Mouse (Mus musculus) embryonic facial prominence, embryonic 12.5 days (tissue): Measurements from ENCODE around the gene 4930426L09Rik. TPM values are rescaled to one million over a fixed set of nuclear protein-coding genes. Genes with fewer than 3 reads are reported as not detected.
A peak's percentile ranks its signal among the peaks of the same experiment; 100 is the strongest.

Source experiments
- ATAC-seq: fragments of 200-750 bp; cut with Nextera tagmentation; 2 replicates; pipeline ENCODE4 v1.8.0; 2017; ENCODE audit not compliant: insufficient number of reproducible peaks, insufficient read depth, low FRiP score, low TSS enrichment
- H3K27ac ChIP-seq: fragments of 300-500 bp; sonication (generic); 2 replicates; pipeline ENCODE4 v1.5.1; 2016; ENCODE audit warnings: mild to moderate bottlenecking
- H3K27me3 ChIP-seq: fragments of 300-500 bp; sonication (generic); 2 replicates; pipeline ENCODE4 v1.6.1; 2016; ENCODE audit warnings: mild to moderate bottlenecking, moderate library complexity
- H3K36me3 ChIP-seq: fragments of 300-500 bp; sonication (generic); 2 replicates; pipeline ENCODE4 v1.6.1; 2016; ENCODE audit warnings: mild to moderate bottlenecking
- H3K4me1 ChIP-seq: fragments of 300-500 bp; sonication (generic); 2 replicates; pipeline ENCODE4 v1.6.1; 2016
- H3K4me2 ChIP-seq: fragments of 300-500 bp; sonication (generic); replicated peaks from 2 replicates; pipeline ENCODE4 v1.6.1; 2016; ENCODE audit warnings: mild to moderate bottlenecking, moderate library complexity
- H3K4me3 ChIP-seq: fragments of 300-500 bp; sonication (generic); 2 replicates; pipeline ENCODE4 v1.5.1; 2016; ENCODE audit warnings: mild to moderate bottlenecking
- H3K9ac ChIP-seq: fragments of 300-500 bp; sonication (generic); 2 replicates; pipeline ENCODE4 v1.6.1; 2016; ENCODE audit warnings: mild to moderate bottlenecking, moderate library complexity
- H3K9me3 ChIP-seq: fragments of 300-500 bp; sonication (generic); 2 replicates; pipeline ENCODE4 v1.6.1; 2016; ENCODE audit warnings: mild to moderate bottlenecking, moderate library complexity
- WGBS: fragments of 180-500 bp; shearing (Covaris S2); methylation state at CpG from one replicate; pipeline ENCODE4 v1.1.7; 2016; 5-methylcytosine and 5-hydroxymethylcytosine counted together
- polyA plus RNA-seq: library from polyadenylated mRNA; unstranded; fragments of >200 nt; fragmentation: Nextera tagmentation; extraction: Ambion mirVana; gene quantifications from 2 replicates; pipeline ENCODE4 v1.2.1, GENCODE M21; 2016

The 4930426L09Rik gene
- 0.32 and 0.56 TPM in 2 replicates for polyA plus RNA-seq

DNA sequence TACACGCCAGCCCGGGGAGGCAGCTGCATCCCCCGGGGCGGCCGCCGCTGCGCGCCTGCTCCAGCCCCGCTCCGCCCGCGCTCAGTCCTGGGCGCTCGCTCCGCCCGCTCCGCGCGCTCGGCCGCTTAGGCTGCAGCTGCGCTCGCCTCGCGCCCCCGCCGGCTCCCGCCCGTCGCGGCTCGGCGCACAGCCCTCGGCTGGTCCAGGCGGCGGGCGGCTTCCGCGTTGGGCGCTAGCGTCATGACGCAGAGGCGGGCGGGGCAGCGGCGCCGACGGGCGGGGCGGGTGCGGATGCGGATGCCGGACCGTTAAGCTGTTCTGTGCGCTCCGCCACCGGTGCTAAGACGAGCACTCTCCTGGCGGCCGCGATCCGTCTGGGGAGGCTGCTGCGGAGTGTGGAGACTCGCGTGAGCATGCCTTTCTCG is at the start of gene 4930426L09Rik, which contains the start of gene Pip4k2a:
Gene 4930426L09Rik (plus strand): TSS at position 290 of the 425 bp plus-strand sequence.
Gene Pip4k2a (minus strand): TSS at position 73 of the 425 bp plus-strand sequence.
- Histone ChIP-seq H3K4me3 (peak within 1 kb of the TSS; percentile 74), H3K9ac (peak within 1 kb of the TSS; percentile 82), H3K4me2 (peak within 1 kb of the TSS; percentile 95), H3K27me3 (peaks cover 4% of the 10 kb centered on the region; the same call in 1 of the 2 replicates), H3K4me1 (peaks cover 15% of the 10 kb centered on the region), H3K36me3 (no peaks in the 10 kb centered on the region), H3K9me3 (no peaks in the 10 kb centered on the region), H3K27ac (peak within 1 kb of the TSS; percentile 87)
- ATAC-seq: peak; percentile 97
- under 1% methylated on average over 63 of the region's 66 CpGs for WGBS

DNA sequence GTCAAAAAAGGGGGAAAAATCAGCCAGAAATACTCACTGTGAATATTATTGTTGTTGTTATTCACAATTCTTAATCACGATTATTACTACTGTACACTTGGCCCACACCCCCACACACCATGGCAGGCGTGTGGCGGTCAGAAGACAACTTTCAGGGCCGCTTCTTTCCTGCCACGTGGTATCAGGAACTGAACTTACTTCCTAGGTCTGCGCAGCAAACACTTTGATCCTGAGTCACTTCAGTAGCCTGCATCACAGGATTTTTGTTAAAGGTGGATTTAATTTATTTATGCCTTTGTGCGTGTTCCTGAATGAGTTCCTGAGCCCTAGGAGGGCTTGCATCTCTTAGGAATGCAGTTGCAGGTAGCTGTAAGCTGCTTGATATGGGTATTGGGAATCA is 49.4 kb upstream of the 4930426L09Rik start:
- Histone ChIP-seq H3K4me3 (no peak overlapping the region), H3K4me2 (no peak overlapping the region), H3K9ac (no peak overlapping the region), H3K4me1 (peaks cover 12% of the 10 kb centered on the region; the same call in 1 of the 2 replicates), H3K9me3 (no peaks in the 10 kb centered on the region), H3K36me3 (no peaks in the 10 kb centered on the region), H3K27ac (no peak overlapping the region), H3K27me3 (no peaks in the 10 kb centered on the region)
- WGBS: 79% methylated on average over 7 of the region's 7 CpGs
- ATAC-seq: no peak

DNA sequence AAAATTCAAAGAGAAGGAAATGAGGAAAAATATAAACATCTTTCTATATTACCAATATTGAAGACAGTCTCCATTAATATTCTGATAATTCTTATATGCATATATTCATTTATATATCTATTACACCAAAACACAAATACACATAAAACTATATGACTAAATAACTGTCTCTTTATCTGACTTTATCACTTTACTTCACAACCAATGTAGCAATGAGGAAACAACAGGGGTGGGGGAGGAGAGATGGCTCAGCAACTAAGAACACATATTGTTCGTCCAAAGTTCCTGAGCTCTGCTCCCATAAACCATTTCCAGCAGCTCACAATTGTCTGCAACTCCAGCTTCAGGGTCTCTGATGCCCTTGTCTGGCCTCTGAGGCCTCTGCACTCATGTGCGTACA is 47.4 kb upstream of the 4930426L09Rik start:
- Histone ChIP-seq H3K27ac (no peak overlapping the region), H3K36me3 (no peaks in the 10 kb centered on the region), H3K4me1 (peaks cover 16% of the 10 kb centered on the region; the same call in 1 of the 2 replicates), H3K4me2 (no peak overlapping the region), H3K4me3 (no peak overlapping the region), H3K9ac (no peak overlapping the region), H3K9me3 (no peaks in the 10 kb centered on the region), H3K27me3 (no peaks in the 10 kb centered on the region)
- no peak for ATAC-seq
- WGBS: 79% methylated on average over 2 of the region's 2 CpGs

DNA sequence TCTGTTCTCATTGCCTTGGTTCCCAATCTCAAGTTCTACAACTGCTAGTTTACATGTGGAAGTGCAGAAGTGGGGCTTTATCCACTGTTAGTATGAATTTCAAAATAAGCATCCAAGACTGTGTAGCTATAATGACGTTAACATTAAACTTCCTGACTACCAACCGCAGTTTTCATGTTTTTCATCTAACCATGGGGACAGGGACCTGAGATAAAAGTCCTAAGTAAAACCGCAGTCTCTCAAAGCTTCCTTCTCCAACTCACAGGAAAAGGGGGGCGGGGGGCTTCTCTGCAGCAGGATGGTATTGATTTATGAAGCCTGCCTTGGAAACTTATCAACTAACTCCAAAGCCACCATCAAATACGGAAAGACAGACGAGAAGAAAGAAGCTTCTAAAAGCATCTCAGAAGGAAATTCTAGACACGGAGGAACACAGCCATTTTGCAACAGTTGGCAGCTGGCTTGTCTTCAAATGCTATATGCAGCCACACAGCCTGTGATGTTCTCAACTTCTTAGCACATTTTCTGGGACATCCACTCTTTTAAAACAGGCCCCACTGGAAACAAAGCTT is 46.0 kb upstream of the 4930426L09Rik start:
- Histone ChIP-seq H3K4me3 (no peak overlapping the region), H3K9ac (no peak overlapping the region), H3K9me3 (no peaks in the 10 kb centered on the region), H3K27me3 (no peaks in the 10 kb centered on the region), H3K36me3 (no peaks in the 10 kb centered on the region), H3K4me1 (peaks cover 17% of the 10 kb centered on the region; the same call in 1 of the 2 replicates), H3K4me2 (no peak overlapping the region), H3K27ac (no peak overlapping the region)
- ATAC-seq: no peak
- 41% methylated on average over 7 of the region's 7 CpGs for WGBS

DNA sequence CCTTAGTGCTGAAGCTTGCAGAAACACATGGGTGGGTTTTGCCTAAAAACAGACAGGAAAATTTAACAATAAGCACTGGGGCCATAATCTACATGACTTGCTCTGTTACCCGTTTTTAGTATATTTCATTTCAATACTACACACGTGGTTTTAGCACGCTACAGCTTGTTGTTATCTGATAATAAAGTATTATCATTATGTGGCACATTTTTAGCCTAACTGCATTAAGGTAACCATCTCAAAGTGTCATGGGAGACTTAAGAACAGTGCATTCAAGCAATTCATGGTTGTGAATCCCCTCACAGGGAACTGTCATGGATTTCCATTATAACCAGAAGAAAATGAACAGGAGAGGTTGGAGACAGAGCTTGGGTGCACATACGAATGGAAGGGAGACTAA is 43.7 kb upstream of the 4930426L09Rik start:
- Histone ChIP-seq H3K36me3 (no peaks in the 10 kb centered on the region), H3K9me3 (no peaks in the 10 kb centered on the region), H3K4me3 (no peak overlapping the region), H3K27me3 (no peaks in the 10 kb centered on the region), H3K4me1 (0 out of 2 replicates have a peak, but pooled peaks cover 17% of the 10 kb centered on the region), H3K27ac (no peak overlapping the region), H3K4me2 (no peak overlapping the region), H3K9ac (no peak overlapping the region)
- WGBS: 79% methylated on average over 4 of the region's 4 CpGs
- no peak for ATAC-seq

DNA sequence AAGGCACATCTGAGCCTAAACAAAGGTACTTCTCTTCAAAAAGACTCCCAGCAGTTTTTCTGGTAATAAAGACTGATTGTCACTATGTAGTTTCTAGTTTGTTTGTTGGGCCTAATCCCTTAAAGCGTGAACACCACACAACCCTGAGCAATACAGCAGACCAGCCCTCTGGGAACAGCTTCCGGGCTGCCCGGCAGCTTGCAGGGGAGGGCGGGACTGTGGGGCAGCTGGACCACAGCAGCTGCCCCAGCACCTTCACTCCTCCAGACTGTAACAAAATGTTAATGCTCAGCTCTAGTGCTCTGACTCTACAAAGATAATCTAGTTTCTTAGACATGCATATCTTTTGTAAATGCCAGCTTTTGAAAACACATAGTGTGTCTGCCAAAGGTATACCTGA is 43.1 kb upstream of the 4930426L09Rik start:
- no peak for ATAC-seq
- Histone ChIP-seq H3K27ac (no peak overlapping the region), H3K4me1 (0 out of 2 replicates have a peak, but pooled peaks cover 17% of the 10 kb centered on the region), H3K4me3 (no peak overlapping the region), H3K36me3 (no peaks in the 10 kb centered on the region), H3K9ac (no peak overlapping the region), H3K4me2 (no peak overlapping the region), H3K27me3 (no peaks in the 10 kb centered on the region), H3K9me3 (no peaks in the 10 kb centered on the region)
- WGBS: 12% methylated on average over 4 of the region's 4 CpGs

DNA sequence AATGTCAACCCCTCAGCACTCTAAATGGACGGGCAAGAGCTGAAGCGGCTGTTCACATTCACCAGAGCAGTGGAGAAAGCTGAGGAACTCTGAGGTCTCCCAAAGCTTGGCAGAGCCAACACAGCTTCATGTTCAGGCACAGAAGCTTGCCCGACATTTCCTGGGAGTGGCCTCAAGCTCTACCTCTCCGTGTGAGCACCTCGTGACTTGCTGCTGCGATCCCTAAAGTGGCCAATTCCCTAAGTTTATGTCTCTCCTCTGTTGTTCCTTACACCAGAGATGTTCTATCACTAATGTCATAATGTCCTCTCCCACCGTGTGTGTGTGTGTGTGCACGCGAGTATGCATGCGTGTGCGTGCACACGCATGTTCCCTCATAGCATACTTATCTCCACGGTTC is 42.5 kb upstream of the 4930426L09Rik start:
- no peak overlapping the region for H3K9ac ChIP-seq
- no peaks in the 10 kb centered on the region for H3K36me3 ChIP-seq
- no peak overlapping the region for H3K4me2 ChIP-seq
- no peak for ATAC-seq
- H3K27ac ChIP-seq: no peak overlapping the region
- no peak overlapping the region for H3K4me3 ChIP-seq
- no peaks in the 10 kb centered on the region for H3K9me3 ChIP-seq
- peaks cover 21% of the 10 kb centered on the region; the same call in 1 of the 2 replicates for H3K4me1 ChIP-seq
- no peaks in the 10 kb centered on the region for H3K27me3 ChIP-seq
- WGBS: 89% methylated on average over 13 of the region's 13 CpGs

DNA sequence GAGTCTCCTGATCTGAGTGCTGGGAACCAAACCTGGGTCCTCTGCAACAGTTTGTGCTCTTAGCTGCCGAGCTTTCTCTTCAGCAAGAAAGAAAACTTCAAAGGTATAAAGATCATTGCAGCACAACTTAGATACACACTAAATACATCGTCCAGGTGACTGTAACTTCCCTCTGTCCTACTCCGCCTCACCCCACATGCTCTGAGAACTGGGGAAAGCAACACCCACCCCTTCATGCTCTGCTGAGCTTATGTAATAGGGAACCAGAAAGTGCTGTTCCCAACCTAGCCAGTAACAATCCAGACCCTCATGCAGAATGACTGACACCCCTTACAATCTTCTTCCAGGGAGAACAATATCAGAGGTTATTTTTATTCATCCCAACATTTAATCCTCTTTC is 41.7 kb upstream of the 4930426L09Rik start:
- 89% methylated on average over 3 of the region's 3 CpGs for WGBS
- no peak overlapping the region for H3K4me3 ChIP-seq
- H3K9ac ChIP-seq: no peak overlapping the region
- H3K4me1 ChIP-seq: peaks cover 23% of the 10 kb centered on the region; the same call in 1 of the 2 replicates
- no peak overlapping the region for H3K4me2 ChIP-seq
- H3K27me3 ChIP-seq: no peaks in the 10 kb centered on the region
- no peaks in the 10 kb centered on the region for H3K9me3 ChIP-seq
- no peak overlapping the region for H3K27ac ChIP-seq
- H3K36me3 ChIP-seq: no peaks in the 10 kb centered on the region
- ATAC-seq: no peak

DNA sequence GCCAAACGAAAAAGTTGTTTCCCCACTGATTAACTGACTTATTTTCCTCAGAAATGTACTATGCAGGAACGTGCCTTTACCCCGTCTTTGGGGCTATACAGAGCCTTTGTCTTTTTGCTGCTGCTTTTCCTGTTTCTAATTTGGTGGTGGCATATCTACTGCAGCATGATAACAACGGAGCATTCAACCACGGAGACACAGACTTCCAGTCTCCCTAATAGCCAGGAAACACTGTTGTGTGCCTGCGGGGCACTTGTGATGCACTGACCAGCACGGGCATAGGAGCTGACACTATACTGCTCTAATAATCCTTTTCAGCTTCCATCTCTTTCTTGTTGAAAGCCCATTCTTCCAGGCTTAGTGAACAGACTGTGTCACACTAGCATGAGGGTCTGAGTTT is 41.2 kb upstream of the 4930426L09Rik start:
- H3K9me3 ChIP-seq: no peaks in the 10 kb centered on the region
- ATAC-seq: no peak
- no peak overlapping the region for H3K27ac ChIP-seq
- WGBS: 21% methylated on average over 7 of the region's 7 CpGs
- H3K27me3 ChIP-seq: no peaks in the 10 kb centered on the region
- H3K36me3 ChIP-seq: no peaks in the 10 kb centered on the region
- no peak overlapping the region for H3K4me3 ChIP-seq
- H3K9ac ChIP-seq: no peak overlapping the region
- peaks cover 23% of the 10 kb centered on the region; the same call in 1 of the 2 replicates for H3K4me1 ChIP-seq
- H3K4me2 ChIP-seq: no peak overlapping the region

DNA sequence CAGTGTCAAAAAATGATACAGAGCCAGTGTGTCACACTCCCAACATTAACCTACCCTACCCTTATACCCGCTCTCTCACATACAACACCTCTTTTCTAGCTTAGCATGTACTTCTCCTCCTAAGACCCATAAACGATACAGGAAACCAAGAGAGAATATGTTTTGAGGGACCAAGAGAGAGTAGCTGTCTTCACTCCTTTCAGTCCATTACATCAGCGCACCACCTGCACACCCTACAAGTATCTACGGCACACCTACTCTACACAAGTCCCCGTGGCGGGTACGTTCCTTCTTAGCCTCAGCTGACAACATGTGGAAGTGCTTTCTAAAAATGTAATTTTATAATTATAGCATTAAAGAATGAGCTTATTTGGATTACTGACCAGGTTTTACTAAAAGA is 40.7 kb upstream of the 4930426L09Rik start:
- H3K4me2 ChIP-seq: no peak overlapping the region
- WGBS: 75% methylated on average over 7 of the region's 7 CpGs
- H3K27ac ChIP-seq: no peak overlapping the region
- no peak overlapping the region for H3K9ac ChIP-seq
- no peaks in the 10 kb centered on the region for H3K27me3 ChIP-seq
- no peak overlapping the region for H3K4me3 ChIP-seq
- H3K9me3 ChIP-seq: no peaks in the 10 kb centered on the region
- H3K36me3 ChIP-seq: no peaks in the 10 kb centered on the region
- peaks cover 17% of the 10 kb centered on the region; the same call in 1 of the 2 replicates for H3K4me1 ChIP-seq
- no peak for ATAC-seq

DNA sequence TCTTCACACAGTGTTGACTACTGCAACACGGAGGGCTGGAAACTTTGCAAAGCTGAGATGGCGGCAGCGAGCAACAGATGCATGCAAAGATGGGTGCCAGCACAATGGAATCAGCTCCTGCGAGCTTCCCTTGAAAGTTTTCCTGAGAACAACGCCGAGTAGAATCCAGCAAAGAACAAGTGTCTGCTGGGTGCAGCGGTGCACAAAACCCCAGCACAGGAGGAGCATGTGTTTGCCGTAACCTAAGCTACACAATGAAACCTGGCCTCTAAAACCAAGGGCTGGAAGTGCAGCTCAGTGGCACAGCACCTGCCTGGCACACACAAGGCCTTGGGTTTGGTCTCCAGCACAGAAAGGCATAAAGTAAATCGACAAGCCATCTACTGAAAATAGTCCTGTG is 40.1 kb upstream of the 4930426L09Rik start:
- H3K27ac ChIP-seq: no peak overlapping the region

DNA sequence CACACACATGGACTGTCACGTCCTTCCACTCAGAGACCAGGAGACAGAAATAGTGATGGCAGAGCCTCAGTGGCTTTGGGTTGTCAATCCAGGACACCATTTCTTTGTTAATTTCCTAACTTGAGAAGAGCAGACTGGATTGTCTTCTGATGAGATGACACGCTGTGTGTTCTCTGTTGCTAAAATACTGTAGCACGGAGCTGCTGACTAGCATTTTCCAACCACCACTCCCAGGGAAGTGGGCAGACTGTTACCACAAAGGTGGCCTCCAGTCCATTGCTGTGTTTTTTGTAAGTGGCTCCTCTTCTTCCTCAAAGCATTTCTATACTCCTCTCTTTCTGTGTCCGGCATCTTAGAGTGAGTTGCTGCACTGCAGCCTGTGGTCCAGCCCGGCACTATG is 39.6 kb upstream of the 4930426L09Rik start:
- H3K9me3 ChIP-seq: no peaks in the 10 kb centered on the region
- H3K27ac ChIP-seq: no peak overlapping the region
- H3K4me1 ChIP-seq: peaks cover 11% of the 10 kb centered on the region; the same call in 1 of the 2 replicates
- H3K27me3 ChIP-seq: no peaks in the 10 kb centered on the region
- H3K36me3 ChIP-seq: no peaks in the 10 kb centered on the region
- H3K4me2 ChIP-seq: no peak overlapping the region
- no peak overlapping the region for H3K4me3 ChIP-seq
- WGBS: 95% methylated on average over 5 of the region's 5 CpGs
- no peak for ATAC-seq
- no peak overlapping the region for H3K9ac ChIP-seq

More for the DNA sequence above, 40.1 kb upstream of the 4930426L09Rik start:
- Histone ChIP-seq H3K27me3 (no peaks in the 10 kb centered on the region), H3K4me3 (no peak overlapping the region), H3K4me2 (no peak overlapping the region), H3K4me1 (peaks cover 15% of the 10 kb centered on the region; the same call in 1 of the 2 replicates), H3K9ac (no peak overlapping the region), H3K36me3 (no peaks in the 10 kb centered on the region), H3K9me3 (no peaks in the 10 kb centered on the region)
- 80% methylated on average over 9 of the region's 9 CpGs for WGBS
- ATAC-seq: no peak
